Mouse (Mus musculus) liver, adult 2 months (tissue): ENCODE data around the gene Poldip3. TPM values are rescaled to one million over a fixed set of nuclear protein-coding genes. Genes with fewer than 3 reads are reported as not detected.

Source experiments
- DNase-seq: peaks from one replicate; pipeline ENCODE4 v3.0.0-alpha.2; 2011; ENCODE audit warnings: low read depth, low spot score; ENCODE audit errors: extremely low read depth
- H3K27ac ChIP-seq: fragments of 200-500 bp; replicated peaks from 2 replicates; pipeline ENCODE4 v1.5.1; 2012; ENCODE audit warnings: low read depth, mild to moderate bottlenecking, control low read depth, inconsistent platforms, low read length; ENCODE audit not compliant: insufficient read depth
- H3K27me3 ChIP-seq: fragments of 200-500 bp; 2 replicates; pipeline ENCODE4 v1.6.1; 2012; ENCODE audit warnings: mild to moderate bottlenecking, moderate library complexity, low read length, inconsistent platforms; ENCODE audit not compliant: control insufficient read depth, insufficient read depth
- H3K36me3 ChIP-seq: fragments of 200-500 bp; 2 replicates; pipeline ENCODE4 v1.6.1; 2012; ENCODE audit warnings: low read length, inconsistent platforms; ENCODE audit not compliant: control insufficient read depth, insufficient read depth
- H3K4me1 ChIP-seq: fragments of 200-500 bp; 2 replicates; pipeline ENCODE4 v1.6.1; 2011; ENCODE audit warnings: low read length; ENCODE audit not compliant: control insufficient read depth, insufficient read depth
- H3K4me3 ChIP-seq: fragments of 200-500 bp; 2 replicates; pipeline ENCODE4 v1.5.1; 2011; ENCODE audit warnings: low read depth, mild to moderate bottlenecking, control low read depth, low read length, moderate library complexity; ENCODE audit not compliant: insufficient read depth
- H3K79me2 ChIP-seq: fragments of 200-500 bp; 2 replicates; pipeline ENCODE4 v1.6.1; 2012; ENCODE audit warnings: inconsistent platforms, mild to moderate bottlenecking, low read length, moderate library complexity; ENCODE audit not compliant: control insufficient read depth, insufficient read depth
- H3K9ac ChIP-seq: fragments of 200-500 bp; 2 replicates; pipeline ENCODE4 v1.6.1; 2012; ENCODE audit warnings: low read depth, mild to moderate bottlenecking, control low read depth, inconsistent platforms, low read length
- CTCF ChIP-seq: fragments of 200-500 bp; IDR thresholded peaks from 2 replicates; pipeline ENCODE4 v1.5.1; 2011; ENCODE audit warnings: low read depth, low read length, control low read depth
- POLR2A ChIP-seq: fragments of 200-500 bp; IDR thresholded peaks from 2 replicates; pipeline ENCODE4 v1.6.1; 2011; ENCODE audit warnings: low read length, control low read depth; ENCODE audit not compliant: insufficient read depth; ENCODE audit errors: extremely low read depth
- WGBS: fragments of 180-500 bp; shearing (Covaris S2); methylation state at CpG from one replicate; pipeline ENCODE4 v1.1.7; 2018; 5-methylcytosine and 5-hydroxymethylcytosine counted together
- polyA plus RNA-seq: library from polyadenylated mRNA; depleted of rRNA; stranded (reverse); fragments of >200 nt; gene quantifications from 2 replicates; pipeline ENCODE4 v1.2.3, GENCODE M21; 2012
- total RNA-seq: library from RNA; depleted of rRNA; stranded (reverse); fragments of >200 nt; gene quantifications from 2 replicates; pipeline ENCODE4 v1.2.3, GENCODE M21; 2014

Poldip3 gene
- total and polyA plus RNA-seq, 2 experiments = 21.6 to 34.6 TPM

GRCm38 (mm10) chr15:83169772-83170722 lies 20.9 kb upstream of the Poldip3 start:
- H3K27me3 ChIP-seq = no peaks in the 10 kb centered on the region
- peaks cover 43% of the 10 kb centered on the region for H3K4me1 ChIP-seq
- H3K27ac ChIP-seq = peak overlapping the region; percentile 91
- peak overlapping the region; percentile 87 for H3K9ac ChIP-seq
- WGBS = 34% methylated on average over 8 of the region's 8 CpGs
- DNase-seq = no peak
- peaks cover 1% of the 10 kb centered on the region; the same call in 1 of the 2 replicates for H3K36me3 ChIP-seq
- peaks cover 39% of the 10 kb centered on the region; the same call in 1 of the 2 replicates for H3K79me2 ChIP-seq
- H3K4me3 ChIP-seq = peak overlapping the region; percentile 36
- TF ChIP-seq POLR2A (0 out of 2 replicates have a peak, but pooled peaks have one; percentile 8), CTCF (no peak)

- TF ChIP-seq CTCF = no peak
- TF ChIP-seq POLR2A = no peak
- H3K4me1 ChIP-seq = peaks cover 47% of the 10 kb centered on the region
- H3K9ac ChIP-seq = peak overlapping the region; percentile 87
- no peaks in the 10 kb centered on the region for H3K27me3 ChIP-seq
- peak overlapping the region; percentile 7; the same call in 1 of the 2 replicates for H3K4me3 ChIP-seq
- DNase-seq = peak; percentile 89
- WGBS = 15% methylated on average over 7 of the region's 7 CpGs
- peaks cover 39% of the 10 kb centered on the region; the same call in 1 of the 2 replicates for H3K79me2 ChIP-seq
- peaks cover 1% of the 10 kb centered on the region; the same call in 1 of the 2 replicates for H3K36me3 ChIP-seq
- H3K27ac ChIP-seq = peak overlapping the region; percentile 91
These were observed 19.9 kb upstream of the Poldip3 start for GRCm38 (mm10) chr15:83168875-83169771.

GRCm38 (mm10) chr15:83168311-83168710 lies 19.1 kb upstream of the Poldip3 start:
- 85% methylated on average over 3 of the region's 3 CpGs for WGBS
- peaks cover 51% of the 10 kb centered on the region for H3K4me1 ChIP-seq
- H3K4me3 ChIP-seq = no peak overlapping the region
- H3K36me3 ChIP-seq = peaks cover 1% of the 10 kb centered on the region; the same call in 1 of the 2 replicates
- H3K9ac ChIP-seq = 0 out of 2 replicates have a peak overlapping the region, but pooled peaks have one; percentile 13
- DNase-seq = no peak
- no peaks in the 10 kb centered on the region for H3K27me3 ChIP-seq
- peaks cover 39% of the 10 kb centered on the region; the same call in 1 of the 2 replicates for H3K79me2 ChIP-seq
- H3K27ac ChIP-seq = peak overlapping the region; percentile 91
- TF ChIP-seq POLR2A (no peak), CTCF (no peak)

- peak overlapping the region; percentile 43 for H3K9ac ChIP-seq
- peak; percentile 82 for DNase-seq
- peaks cover 52% of the 10 kb centered on the region for H3K4me1 ChIP-seq
- H3K27ac ChIP-seq = peak overlapping the region; percentile 91
- peaks cover 39% of the 10 kb centered on the region; the same call in 1 of the 2 replicates for H3K79me2 ChIP-seq
- H3K4me3 ChIP-seq = no peak overlapping the region
- no peaks in the 10 kb centered on the region for H3K27me3 ChIP-seq
- peaks cover 1% of the 10 kb centered on the region; the same call in 1 of the 2 replicates for H3K36me3 ChIP-seq
- WGBS = 22% methylated on average over 8 of the region's 8 CpGs
- TF ChIP-seq POLR2A = no peak
- no peak for TF ChIP-seq CTCF
These were observed 18.4 kb upstream of the Poldip3 start for GRCm38 (mm10) chr15:83167550-83168065.

- H3K36me3 ChIP-seq = peaks cover 1% of the 10 kb centered on the region; the same call in 1 of the 2 replicates
- no peaks in the 10 kb centered on the region for H3K27me3 ChIP-seq
- H3K27ac ChIP-seq = peak overlapping the region; percentile 91
- H3K4me1 ChIP-seq = peaks cover 56% of the 10 kb centered on the region
- DNase-seq = no peak
- H3K4me3 ChIP-seq = no peak overlapping the region
- TF ChIP-seq CTCF = no peak
- TF ChIP-seq POLR2A = no peak
- WGBS = 84% methylated on average over 5 of the region's 5 CpGs
- H3K9ac ChIP-seq = peak overlapping the region; percentile 43
- H3K79me2 ChIP-seq = peaks cover 40% of the 10 kb centered on the region; the same call in 1 of the 2 replicates
These were observed 17.9 kb upstream of the Poldip3 start for GRCm38 (mm10) chr15:83167126-83167525.
